Mouse (Mus musculus) heart, embryonic 16.5 days (tissue): Measurements from ENCODE around the gene Set. TPM values are rescaled to one million over a fixed set of nuclear protein-coding genes. Genes with fewer than 3 reads are reported as not detected.

ENCODE experiments used
- ATAC-seq: fragments of 200-750 bp; cut with Nextera tagmentation; replicated peaks from 2 replicates; pipeline ENCODE4 v1.8.0; 2017; ENCODE audit warnings: moderate number of reproducible peaks; ENCODE audit not compliant: insufficient read depth, low FRiP score; ENCODE audit errors: extremely low read depth
- H3K27ac ChIP-seq: fragments of 300-500 bp; sonication (generic); 2 replicates; pipeline ENCODE4 v1.5.1; 2014; ENCODE audit warnings: mild to moderate bottlenecking, low read length, control low read depth, moderate library complexity
- H3K27me3 ChIP-seq: fragments of 300-500 bp; sonication (generic); 2 replicates; pipeline ENCODE4 v1.6.1; 2014; ENCODE audit warnings: low read length, mixed read lengths; ENCODE audit not compliant: control insufficient read depth, insufficient read depth
- H3K36me3 ChIP-seq: fragments of 300-500 bp; sonication (generic); 2 replicates; pipeline ENCODE4 v1.6.1; 2014; ENCODE audit not compliant: control insufficient read depth, insufficient read depth
- H3K4me1 ChIP-seq: fragments of 300-500 bp; sonication (generic); 2 replicates; pipeline ENCODE4 v1.6.1; 2014; ENCODE audit warnings: low read length, mixed read lengths; ENCODE audit not compliant: control insufficient read depth, insufficient read depth
- H3K4me2 ChIP-seq: fragments of 300-500 bp; sonication (generic); 2 replicates; pipeline ENCODE4 v1.6.1; 2014; ENCODE audit warnings: low read depth, mild to moderate bottlenecking, control low read depth, low read length
- H3K4me3 ChIP-seq: fragments of 300-500 bp; sonication (generic); 2 replicates; pipeline ENCODE4 v1.5.1; 2014; ENCODE audit warnings: mild to moderate bottlenecking, control low read depth, low read length
- H3K9ac ChIP-seq: fragments of 300-500 bp; sonication (generic); 2 replicates; pipeline ENCODE4 v1.6.1; 2014; ENCODE audit warnings: low read length, control low read depth
- H3K9me3 ChIP-seq: fragments of 300-500 bp; sonication (generic); replicated peaks from 2 replicates; pipeline ENCODE4 v1.6.1; 2016; ENCODE audit warnings: low read length; ENCODE audit not compliant: control insufficient read depth
- WGBS: fragments of 180-500 bp; shearing (Covaris S2); extraction: QIAGEN DNeasy Blood & Tissue Kit; methylation state at CpG from one replicate; pipeline ENCODE4 v1.1.7; 2014; 5-methylcytosine and 5-hydroxymethylcytosine counted together
- polyA plus RNA-seq: library from polyadenylated mRNA; unstranded; fragments of >200 nt; fragmentation: Nextera tagmentation; extraction: Ambion mirVana; gene quantifications from 2 replicates; pipeline ENCODE4 v1.2.1, GENCODE M21; 2015

The Set gene
- polyA plus RNA-seq, 1 experiment from 2014 or later, result 217 TPM

DNA sequence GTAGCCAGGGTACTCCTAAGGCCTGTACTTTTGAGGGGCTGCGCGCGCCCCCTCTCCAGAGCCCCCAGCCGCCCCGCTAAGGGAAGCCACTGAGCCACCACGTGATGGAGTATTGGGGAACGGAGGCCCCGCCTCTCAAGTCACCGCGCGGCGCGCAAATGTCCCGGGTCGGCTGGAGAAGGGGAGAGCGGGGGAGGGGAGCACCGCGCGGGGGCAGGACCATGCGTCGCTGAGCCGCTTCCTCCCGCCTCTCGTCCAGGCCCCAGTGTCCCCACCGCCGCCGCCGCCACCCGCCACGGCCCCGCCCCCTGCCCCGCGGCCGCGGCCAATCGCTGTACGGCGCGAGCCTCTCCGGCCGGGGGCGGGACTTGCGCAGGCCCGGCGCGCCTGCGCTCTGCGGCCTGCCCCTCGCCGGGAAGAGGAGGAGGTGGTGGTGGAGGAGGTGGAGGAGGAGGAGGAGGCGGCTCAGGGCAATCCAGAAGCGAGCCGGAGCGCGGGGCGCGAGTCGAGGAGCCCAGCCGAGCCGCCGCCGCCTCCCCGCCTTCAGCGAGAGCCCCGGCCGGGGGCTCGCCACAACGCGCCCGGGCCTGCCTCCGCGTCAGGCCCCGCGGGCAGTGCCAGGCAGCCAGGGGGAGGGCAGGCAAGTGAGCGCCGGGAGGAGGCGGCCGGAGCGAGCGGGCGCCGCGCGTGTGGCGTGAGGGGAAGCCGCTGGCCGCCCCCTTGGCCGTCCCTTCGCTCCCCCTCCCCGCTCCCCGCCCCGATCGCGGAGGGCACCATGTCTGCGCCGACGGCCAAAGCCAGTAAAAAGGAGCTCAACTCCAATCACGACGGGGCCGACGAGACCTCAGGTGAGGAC lies 9.1 kb downstream of the Set start:
- Histone ChIP-seq H3K4me3 (peak overlapping the region; percentile 96), H3K9ac (peak overlapping the region; percentile 94), H3K4me2 (peak overlapping the region; percentile 64), H3K27ac (peak overlapping the region; percentile 99), H3K36me3 (peaks cover 23% of the 10 kb centered on the region), H3K9me3 (no peaks in the 10 kb centered on the region), H3K4me1 (peaks cover 26% of the 10 kb centered on the region), H3K27me3 (no peaks in the 10 kb centered on the region)
- ATAC-seq, result peak; percentile 93
- 1% methylated on average over 55 of the region's 101 CpGs for WGBS

DNA sequence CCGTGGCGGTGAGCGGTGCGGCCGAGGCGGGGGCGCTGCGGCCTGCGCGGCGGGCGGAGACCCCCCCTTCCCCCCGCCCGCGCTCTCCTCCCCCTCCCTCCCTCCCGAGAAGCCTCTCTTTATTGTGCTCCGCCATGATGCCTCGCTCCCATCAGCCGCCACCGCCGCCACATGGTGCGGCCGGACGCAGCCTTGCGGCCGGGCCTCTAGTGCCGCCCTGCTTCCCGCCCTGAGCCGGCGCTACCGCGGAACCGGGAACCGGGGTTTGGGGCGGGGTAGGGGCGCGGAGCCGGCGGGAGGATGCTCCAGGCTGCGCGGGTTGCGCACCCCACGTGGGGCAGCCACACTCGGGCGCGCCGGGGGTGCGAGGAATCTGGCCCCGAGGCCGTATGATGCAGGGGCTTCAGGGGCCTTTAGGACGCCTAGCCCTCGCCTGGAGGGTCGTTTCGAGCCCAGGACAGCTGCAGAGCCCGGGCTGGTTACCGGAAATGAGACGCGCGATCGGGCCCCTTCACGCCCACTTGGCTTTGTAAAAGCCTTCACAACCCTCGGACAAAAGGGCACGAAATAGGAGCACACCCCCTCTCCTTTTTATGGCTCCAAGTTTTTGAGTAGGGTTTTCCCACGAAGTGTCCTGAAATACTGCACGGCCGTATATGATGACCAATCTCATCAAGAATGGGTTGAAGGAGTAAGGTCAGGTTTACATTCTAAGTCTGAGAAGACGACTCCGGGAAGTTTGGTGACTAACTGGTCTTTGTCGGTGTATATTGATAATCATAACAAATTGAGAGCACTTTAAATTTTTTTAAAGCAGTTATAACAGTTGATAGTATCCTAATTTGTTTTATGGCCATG lies 10.1 kb downstream of the Set start:
- peak overlapping the region; percentile 99 for H3K27ac ChIP-seq
- H3K4me3 ChIP-seq, result peak overlapping the region; percentile 96
- no peaks in the 10 kb centered on the region for H3K9me3 ChIP-seq
- peaks cover 26% of the 10 kb centered on the region for H3K4me1 ChIP-seq
- ATAC-seq, result peak; percentile 1; the same call in 1 of the 2 replicates
- peaks cover 23% of the 10 kb centered on the region for H3K36me3 ChIP-seq
- WGBS, result under 1% methylated on average over 53 of the region's 69 CpGs
- H3K4me2 ChIP-seq, result peak overlapping the region; percentile 76
- H3K9ac ChIP-seq, result peak overlapping the region; percentile 94
- H3K27me3 ChIP-seq, result no peaks in the 10 kb centered on the region

DNA sequence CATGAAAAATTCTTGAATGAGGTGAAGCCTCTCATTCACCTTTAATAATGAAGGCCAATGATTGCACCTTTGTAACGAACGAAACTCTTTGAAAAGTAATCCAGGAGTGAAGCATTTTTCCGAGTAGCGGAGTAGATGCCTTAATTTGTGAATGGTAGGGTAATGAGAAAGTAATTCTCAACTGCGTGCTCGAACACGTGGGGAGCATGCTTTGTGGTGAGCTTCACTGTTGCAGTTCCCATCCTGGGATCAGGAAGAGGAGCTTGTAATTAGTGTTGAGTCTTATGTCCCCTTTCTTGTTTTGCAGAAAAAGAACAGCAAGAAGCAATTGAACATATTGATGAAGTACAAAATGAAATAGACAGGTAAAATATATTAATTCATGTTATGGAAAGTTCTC lies 10.8 kb downstream of the Set start:
- Histone ChIP-seq H3K4me1 (peaks cover 26% of the 10 kb centered on the region), H3K36me3 (peaks cover 29% of the 10 kb centered on the region), H3K27ac (no peak overlapping the region), H3K4me2 (peak overlapping the region; percentile 76), H3K4me3 (peak overlapping the region; percentile 96), H3K27me3 (no peaks in the 10 kb centered on the region), H3K9me3 (no peaks in the 10 kb centered on the region), H3K9ac (peak overlapping the region; percentile 94)
- no peak for ATAC-seq
- WGBS, result 25% methylated on average over 7 of the region's 7 CpGs

DNA sequence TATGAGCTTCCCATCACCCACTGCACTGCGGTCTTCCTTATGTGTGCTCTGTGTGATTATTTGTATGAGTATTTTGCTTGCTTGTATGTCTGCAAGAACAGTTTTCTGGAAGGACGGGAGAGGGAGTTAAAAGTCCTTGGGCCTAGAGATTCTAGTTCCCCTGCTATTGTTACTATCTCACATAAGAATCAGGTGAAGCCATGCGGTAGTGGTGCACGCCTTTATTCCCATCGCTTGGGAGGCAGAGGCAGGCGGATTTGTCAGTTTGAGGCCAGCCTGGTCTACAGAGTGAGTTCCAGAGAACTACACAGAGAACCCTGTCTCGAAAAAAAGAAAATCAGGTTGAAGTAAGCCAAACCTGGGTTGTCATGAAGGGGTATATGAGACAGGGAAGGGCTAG lies 15.7 kb downstream of the Set start:
- ATAC-seq, result no peak
- H3K27me3 ChIP-seq, result no peaks in the 10 kb centered on the region
- WGBS, result 74% methylated on average over 7 of the region's 7 CpGs
- peaks cover 7% of the 10 kb centered on the region for H3K4me1 ChIP-seq
- H3K9me3 ChIP-seq, result no peaks in the 10 kb centered on the region
- H3K27ac ChIP-seq, result no peak overlapping the region
- no peak overlapping the region for H3K4me3 ChIP-seq
- H3K9ac ChIP-seq, result no peak overlapping the region
- peaks cover 30% of the 10 kb centered on the region for H3K36me3 ChIP-seq
- no peak overlapping the region for H3K4me2 ChIP-seq

DNA sequence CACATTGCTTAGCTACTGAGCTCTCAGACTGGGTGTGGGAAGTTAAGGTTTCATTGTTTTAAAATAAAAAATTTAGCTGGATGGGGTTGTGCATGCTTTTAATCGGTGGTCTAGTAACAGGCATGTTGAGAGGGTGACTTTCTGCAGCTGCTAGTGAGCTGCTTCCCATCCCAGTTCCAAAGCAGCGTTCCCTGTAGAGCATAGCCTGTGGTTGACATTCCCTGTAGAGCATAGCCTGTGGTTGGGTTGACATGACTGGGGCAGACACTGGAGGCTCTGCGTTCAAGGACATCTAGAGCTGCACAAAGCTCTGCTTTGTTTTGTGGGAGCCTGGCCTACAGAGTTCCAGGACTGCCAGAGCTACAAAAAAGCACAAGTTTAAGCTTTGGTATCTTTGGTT lies 16.1 kb downstream of the Set start:
- WGBS, result 76% methylated on average over 3 of the region's 3 CpGs
- H3K27me3 ChIP-seq, result no peaks in the 10 kb centered on the region
- no peak overlapping the region for H3K9ac ChIP-seq
- no peak overlapping the region for H3K4me2 ChIP-seq
- no peaks in the 10 kb centered on the region for H3K9me3 ChIP-seq
- no peak for ATAC-seq
- peaks cover 7% of the 10 kb centered on the region for H3K4me1 ChIP-seq
- peaks cover 29% of the 10 kb centered on the region for H3K36me3 ChIP-seq
- no peak overlapping the region for H3K27ac ChIP-seq
- H3K4me3 ChIP-seq, result no peak overlapping the region

DNA sequence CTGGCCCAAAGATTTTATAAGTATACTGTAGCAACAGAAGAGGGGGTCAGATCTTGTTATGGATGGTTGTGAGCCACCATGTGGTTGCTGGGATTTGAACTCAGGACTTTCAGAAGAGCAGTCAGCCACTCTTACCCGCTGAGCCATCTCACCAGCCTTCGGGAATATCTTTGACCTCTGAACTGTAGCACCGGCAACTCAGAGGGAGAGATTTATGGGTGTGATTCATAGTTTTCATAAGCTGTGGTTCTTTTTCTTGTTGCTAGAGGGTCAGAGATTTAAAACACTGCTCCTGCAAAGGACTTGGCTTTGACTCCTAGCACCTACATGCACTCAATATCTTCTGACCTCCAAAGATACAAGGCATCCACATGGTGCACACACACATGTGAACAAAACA lies 18.4 kb downstream of the Set start:
- H3K27ac ChIP-seq, result no peak overlapping the region
- no peak for ATAC-seq
- no peaks in the 10 kb centered on the region for H3K27me3 ChIP-seq
- no peak overlapping the region for H3K9ac ChIP-seq
- H3K4me1 ChIP-seq, result peaks cover 8% of the 10 kb centered on the region
- WGBS, result 78% methylated on average over 3 of the region's 3 CpGs
- H3K9me3 ChIP-seq, result no peaks in the 10 kb centered on the region
- H3K36me3 ChIP-seq, result peaks cover 8% of the 10 kb centered on the region
- H3K4me3 ChIP-seq, result no peak overlapping the region
- no peak overlapping the region for H3K4me2 ChIP-seq

DNA sequence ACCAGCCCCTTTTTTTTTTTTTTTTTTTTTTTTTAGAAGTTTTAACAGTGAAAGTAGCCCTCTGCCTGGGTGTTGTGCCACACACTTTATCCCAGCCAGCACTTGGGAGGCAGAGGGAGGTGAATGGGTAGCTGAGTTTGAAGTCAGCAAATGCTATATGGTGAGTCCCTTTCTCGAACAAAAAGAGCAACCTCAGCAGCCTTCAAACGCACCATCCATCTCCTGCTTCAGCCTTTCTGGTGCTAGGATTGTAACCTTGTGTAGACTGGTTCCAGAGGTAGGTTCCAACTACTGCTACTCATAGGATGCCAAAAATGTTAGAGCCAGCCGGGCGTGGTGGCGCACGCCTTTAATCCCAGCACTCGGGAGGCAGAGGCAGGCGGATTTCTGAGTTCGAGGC lies 19.3 kb downstream of the Set start:
- WGBS, result 91% methylated on average over 9 of the region's 9 CpGs
- ATAC-seq, result no peak
- Histone ChIP-seq H3K4me3 (no peak overlapping the region), H3K27me3 (no peaks in the 10 kb centered on the region), H3K36me3 (peaks cover 7% of the 10 kb centered on the region), H3K27ac (no peak overlapping the region), H3K4me2 (no peak overlapping the region), H3K4me1 (peaks cover 8% of the 10 kb centered on the region), H3K9me3 (no peaks in the 10 kb centered on the region), H3K9ac (no peak overlapping the region)

DNA sequence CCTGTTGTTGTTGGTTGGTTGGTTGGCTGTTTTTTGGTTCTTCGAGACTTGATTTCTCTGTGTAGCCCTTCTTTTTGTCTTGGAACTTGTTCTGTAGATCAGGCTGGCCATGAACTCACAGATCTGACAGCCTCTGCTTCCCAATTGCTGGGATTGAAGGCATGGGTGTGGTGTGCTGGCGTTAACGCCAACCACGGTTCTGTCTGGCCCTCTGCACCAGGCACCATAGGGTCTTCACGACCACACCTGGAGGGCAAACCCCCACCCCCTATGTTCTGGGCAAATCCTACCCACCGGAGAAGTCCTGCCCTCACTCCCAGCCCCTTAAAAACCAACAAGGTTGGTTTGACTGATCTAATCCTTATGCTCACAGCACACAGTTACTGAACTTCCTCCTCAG lies 19.8 kb downstream of the Set start:
- H3K9me3 ChIP-seq, result no peaks in the 10 kb centered on the region
- no peak for ATAC-seq
- peak overlapping the region; percentile 99 for H3K4me2 ChIP-seq
- H3K4me1 ChIP-seq, result peaks cover 8% of the 10 kb centered on the region
- 57% methylated on average over 6 of the region's 6 CpGs for WGBS
- H3K9ac ChIP-seq, result peak overlapping the region; percentile 77
- peak overlapping the region; percentile 69 for H3K4me3 ChIP-seq
- H3K36me3 ChIP-seq, result peaks cover 7% of the 10 kb centered on the region
- H3K27me3 ChIP-seq, result no peaks in the 10 kb centered on the region
- H3K27ac ChIP-seq, result peak overlapping the region; percentile 43; the same call in 1 of the 2 replicates
